Mouse (Mus musculus): ENCODE measurements at regions not wholly inside any gene's neighbourhood (a gene's known extent, or its start where the extent isn't known, plus 50 kb on each side); places are given as distances from the start of the nearest gene placed in this dataset.

DNA sequence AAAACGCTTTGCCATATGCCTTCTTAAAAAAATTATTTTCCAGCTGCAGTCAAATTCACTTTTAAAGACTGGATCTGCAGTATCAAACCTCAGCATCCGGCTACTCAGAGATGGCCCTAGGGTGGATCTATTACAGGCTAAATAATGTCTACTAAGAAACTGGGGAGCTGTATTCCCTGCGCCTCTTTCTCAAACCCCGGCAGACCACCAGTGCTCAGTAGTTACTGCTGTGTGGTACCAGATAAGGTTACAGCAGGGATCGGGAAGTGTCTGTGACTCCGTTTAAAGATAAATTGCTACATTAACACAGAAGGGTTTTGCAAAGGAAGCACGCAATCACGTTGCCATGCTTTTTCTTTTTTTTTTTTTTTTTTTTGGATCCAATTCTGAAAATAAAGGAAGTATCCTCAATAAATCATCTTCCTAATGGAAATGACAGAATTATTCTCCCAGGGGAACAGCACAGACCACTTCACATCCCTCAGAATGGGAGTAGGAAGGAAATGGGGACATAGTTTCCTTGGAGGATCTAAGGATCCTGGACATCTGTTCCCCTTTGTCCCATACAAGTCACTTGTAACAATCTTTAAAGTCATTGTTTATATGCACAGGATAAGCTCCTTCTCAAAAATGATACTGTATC is 304.1 kb upstream of the N6amt1 start:
- no peak overlapping the region for H3K27ac ChIP-seq (ENCODE audit: insufficient read depth, low read depth, low read length)
- no peaks in the 10 kb centered on the region for H3K27me3 ChIP-seq (ENCODE audit: control insufficient read depth, insufficient read depth, low read length)
- no peak overlapping the region for H3K4me3 ChIP-seq (ENCODE audit: low read depth, low read length)
- WGBS, result 61% methylated on average over 8 of the region's 8 CpGs
- TF ChIP-seq CTCF (IDR thresholded peaks at IDR 0.05; ENCODE audit: extremely low read depth, insufficient read length, insufficient replicate concordance, low read depth, low read length) (no peak), POLR2A (IDR thresholded peaks at IDR 0.05; ENCODE audit: low read depth, low read length) (no peak)
- no peaks in the 10 kb centered on the region for H3K36me3 ChIP-seq (ENCODE audit: control insufficient read depth, insufficient read depth, low read length)
- no peaks in the 10 kb centered on the region for H3K4me1 ChIP-seq (ENCODE audit: control insufficient read depth, insufficient read depth, insufficient read length, low read length)

GRCm38 (mm10) chr16:87044773-87045561 is 309.0 kb upstream of the N6amt1 start:
- TF ChIP-seq CTCF (IDR thresholded peaks at IDR 0.05; ENCODE audit: extremely low read depth, insufficient read length, insufficient replicate concordance, low read depth, low read length), result no peak
- TF ChIP-seq POLR2A (IDR thresholded peaks at IDR 0.05; ENCODE audit: low read depth, low read length), result no peak
- 80% methylated on average over 5 of the region's 5 CpGs for WGBS
- no peaks in the 10 kb centered on the region for H3K4me1 ChIP-seq (ENCODE audit: control insufficient read depth, insufficient read depth, insufficient read length, low read length)
- H3K27me3 ChIP-seq (ENCODE audit: control insufficient read depth, insufficient read depth, low read length), result no peaks in the 10 kb centered on the region
- no peaks in the 10 kb centered on the region for H3K36me3 ChIP-seq (ENCODE audit: control insufficient read depth, insufficient read depth, low read length)
- H3K27ac ChIP-seq (ENCODE audit: insufficient read depth, low read depth, low read length), result no peak overlapping the region
- H3K4me3 ChIP-seq (ENCODE audit: low read depth, low read length), result no peak overlapping the region

DNA sequence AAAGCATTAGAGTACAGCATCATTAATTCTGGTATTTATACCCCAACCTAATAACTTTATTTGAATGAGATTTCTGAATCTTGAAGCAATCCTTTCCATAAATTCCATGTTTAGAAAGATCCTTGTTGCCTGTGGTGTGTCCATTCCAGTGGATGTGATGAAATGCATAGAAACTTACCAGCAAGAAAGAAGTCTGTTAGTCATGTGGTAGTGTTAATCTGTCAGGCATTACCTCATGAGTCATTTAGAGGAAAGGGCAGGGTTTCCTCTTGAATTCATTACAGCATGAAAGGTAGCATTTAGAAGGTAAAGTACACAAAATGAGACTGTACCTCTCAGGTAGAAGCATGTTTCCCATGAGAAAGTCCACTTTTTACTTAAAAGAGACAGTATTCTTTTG is 310.3 kb upstream of the N6amt1 start:
- Histone ChIP-seq H3K27me3 (ENCODE audit: control insufficient read depth, insufficient read depth, low read length) (no peaks in the 10 kb centered on the region), H3K36me3 (ENCODE audit: control insufficient read depth, insufficient read depth, low read length) (no peaks in the 10 kb centered on the region), H3K4me3 (ENCODE audit: low read depth, low read length) (no peak overlapping the region), H3K4me1 (ENCODE audit: control insufficient read depth, insufficient read depth, insufficient read length, low read length) (no peaks in the 10 kb centered on the region), H3K27ac (ENCODE audit: insufficient read depth, low read depth, low read length) (no peak overlapping the region)
- TF ChIP-seq CTCF (IDR thresholded peaks at IDR 0.05; ENCODE audit: extremely low read depth, insufficient read length, insufficient replicate concordance, low read depth, low read length) (no peak), POLR2A (IDR thresholded peaks at IDR 0.05; ENCODE audit: low read depth, low read length) (no peak)

- WGBS, result 49% methylated on average over 4 of the region's 4 CpGs
- Histone ChIP-seq H3K4me3 (ENCODE audit: low read depth, low read length) (no peak overlapping the region), H3K36me3 (ENCODE audit: control insufficient read depth, insufficient read depth, low read length) (no peaks in the 10 kb centered on the region), H3K4me1 (ENCODE audit: control insufficient read depth, insufficient read depth, insufficient read length, low read length) (no peaks in the 10 kb centered on the region), H3K27ac (ENCODE audit: insufficient read depth, low read depth, low read length) (no peak overlapping the region), H3K27me3 (ENCODE audit: control insufficient read depth, insufficient read depth, low read length) (no peaks in the 10 kb centered on the region)
- TF ChIP-seq CTCF (IDR thresholded peaks at IDR 0.05; ENCODE audit: extremely low read depth, insufficient read length, insufficient replicate concordance, low read depth, low read length) (no peak), POLR2A (IDR thresholded peaks at IDR 0.05; ENCODE audit: low read depth, low read length) (no peak)
Measured at GRCm38 (mm10) chr16:87040366-87040765, 313.6 kb upstream of the N6amt1 start.

DNA sequence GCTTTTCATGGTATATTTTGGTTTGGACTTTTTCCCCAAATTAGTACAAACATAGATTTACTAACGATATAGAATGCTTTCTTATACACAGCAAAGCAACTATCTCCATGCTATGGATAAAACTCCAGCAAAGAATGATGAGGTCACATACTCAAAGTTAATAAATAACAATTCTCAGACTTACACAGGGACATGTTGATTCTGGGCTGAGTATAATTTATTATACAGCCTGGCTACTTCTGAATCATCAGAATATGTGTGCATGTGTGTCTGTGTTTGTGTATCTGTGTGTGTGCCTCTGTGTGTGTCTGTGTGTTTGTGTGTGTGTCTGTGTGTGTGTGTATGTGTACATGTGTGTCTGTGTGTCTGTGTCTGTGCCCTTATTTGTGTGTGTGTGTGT is 314.1 kb upstream of the N6amt1 start:
- H3K36me3 ChIP-seq (ENCODE audit: control insufficient read depth, insufficient read depth, low read length), result no peaks in the 10 kb centered on the region
- no peaks in the 10 kb centered on the region for H3K4me1 ChIP-seq (ENCODE audit: control insufficient read depth, insufficient read depth, insufficient read length, low read length)
- no peak overlapping the region for H3K4me3 ChIP-seq (ENCODE audit: low read depth, low read length)
- no peak for TF ChIP-seq POLR2A (IDR thresholded peaks at IDR 0.05; ENCODE audit: low read depth, low read length)
- no peak for TF ChIP-seq CTCF (IDR thresholded peaks at IDR 0.05; ENCODE audit: extremely low read depth, insufficient read length, insufficient replicate concordance, low read depth, low read length)
- 43% methylated on average over 1 of the region's 1 CpGs for WGBS
- H3K27me3 ChIP-seq (ENCODE audit: control insufficient read depth, insufficient read depth, low read length), result no peaks in the 10 kb centered on the region
- H3K27ac ChIP-seq (ENCODE audit: insufficient read depth, low read depth, low read length), result no peak overlapping the region

GRCm38 (mm10) chr16:87037061-87037460 is 316.9 kb upstream of the N6amt1 start:
- Histone ChIP-seq H3K27me3 (ENCODE audit: control insufficient read depth, insufficient read depth, low read length) (no peaks in the 10 kb centered on the region), H3K36me3 (ENCODE audit: control insufficient read depth, insufficient read depth, low read length) (no peaks in the 10 kb centered on the region), H3K27ac (ENCODE audit: insufficient read depth, low read depth, low read length) (no peak overlapping the region), H3K4me3 (ENCODE audit: low read depth, low read length) (no peak overlapping the region), H3K4me1 (ENCODE audit: control insufficient read depth, insufficient read depth, insufficient read length, low read length) (no peaks in the 10 kb centered on the region)
- WGBS, result 83% methylated on average over 6 of the region's 6 CpGs
- TF ChIP-seq CTCF (IDR thresholded peaks at IDR 0.05; ENCODE audit: extremely low read depth, insufficient read length, insufficient replicate concordance, low read depth, low read length) (no peak), POLR2A (IDR thresholded peaks at IDR 0.05; ENCODE audit: low read depth, low read length) (no peak)

- Histone ChIP-seq H3K4me1 (ENCODE audit: control insufficient read depth, insufficient read depth, insufficient read length, low read length) (no peaks in the 10 kb centered on the region), H3K27me3 (ENCODE audit: control insufficient read depth, insufficient read depth, low read length) (no peaks in the 10 kb centered on the region), H3K27ac (ENCODE audit: insufficient read depth, low read depth, low read length) (no peak overlapping the region), H3K4me3 (ENCODE audit: low read depth, low read length) (no peak overlapping the region), H3K36me3 (ENCODE audit: control insufficient read depth, insufficient read depth, low read length) (no peaks in the 10 kb centered on the region)
- TF ChIP-seq POLR2A (IDR thresholded peaks at IDR 0.05; ENCODE audit: low read depth, low read length), result no peak
- 54% methylated on average over 3 of the region's 3 CpGs for WGBS
Measured at GRCm38 (mm10) chr16:87031836-87032235, 322.1 kb upstream of the N6amt1 start.
